Mouse (Mus musculus): Measurements from ENCODE around the gene Clstn1. TPM values are rescaled to one million over a fixed set of nuclear protein-coding genes. Genes with fewer than 3 reads are reported as not detected.

Clstn1 gene
- 51.4 and 145 TPM in 2 replicates for polyA plus RNA-seq (2012; rRNA removed)

GRCm38 (mm10) chr4:149586044-149586782 lies at the start of gene Clstn1:
Clstn1 (plus strand) TSS chr4:149586468.
- DNase-seq (ENCODE audit: low read depth): peak; percentile 88
- TF ChIP-seq POLR2A (IDR thresholded peaks at IDR 0.05; ENCODE audit: borderline replicate concordance, extremely low read depth, insufficient read depth, insufficient read length, poor library complexity, severe bottlenecking) (peak; percentile 61; the same call in 1 of the 2 replicates), CTCF (IDR thresholded peaks at IDR 0.05; ENCODE audit: borderline replicate concordance, extremely low read depth, insufficient read depth, insufficient read length) (no peak)

DNA sequence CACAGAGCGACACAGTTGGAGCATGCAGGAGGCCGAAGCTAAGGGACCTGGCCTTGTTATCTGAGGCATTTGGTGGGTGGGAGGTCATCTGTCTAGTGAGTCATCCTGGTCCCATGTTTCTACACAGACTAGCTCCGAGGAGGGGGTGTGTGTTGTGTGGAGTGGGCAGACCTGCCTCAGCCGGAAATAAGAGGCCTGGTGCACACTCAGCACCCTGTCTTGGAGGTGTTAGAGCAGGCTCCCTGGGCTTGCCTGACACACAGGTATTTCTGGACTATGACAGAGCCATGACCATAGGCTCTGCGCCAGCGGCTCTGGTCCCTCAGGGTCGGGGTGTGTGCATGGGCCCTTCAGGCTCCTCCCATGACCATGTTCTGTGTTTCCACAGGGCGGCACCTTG lies 46.8 kb upstream of the Clstn1 start:
- TF ChIP-seq POLR2A (IDR thresholded peaks at IDR 0.05; ENCODE audit: borderline replicate concordance, extremely low read depth, insufficient read depth, insufficient read length, poor library complexity, severe bottlenecking) (no peak), CTCF (IDR thresholded peaks at IDR 0.05; ENCODE audit: borderline replicate concordance, extremely low read depth, insufficient read depth, insufficient read length) (no peak)
- DNase-seq (ENCODE audit: low read depth): no peak

DNA sequence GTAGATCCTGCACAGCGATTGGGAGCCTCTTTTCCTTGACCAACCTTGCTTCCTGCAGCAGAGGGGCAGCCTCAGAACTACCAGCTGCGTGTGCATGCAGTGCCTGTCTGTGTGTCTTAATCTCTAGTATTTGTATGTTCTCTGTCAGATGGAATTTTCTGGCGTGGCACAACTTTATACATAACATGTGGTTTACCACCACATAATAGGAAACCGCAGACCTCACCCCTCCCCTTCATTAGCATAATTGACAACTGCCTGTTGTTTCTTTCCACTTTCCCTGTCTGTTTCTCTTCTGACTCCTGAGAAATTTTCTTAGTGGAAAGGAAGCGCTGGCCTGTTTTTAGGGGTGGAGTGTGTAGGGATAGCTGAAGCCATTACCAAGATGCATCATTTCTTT lies 44.3 kb upstream of the Clstn1 start:
- no peak for DNase-seq (ENCODE audit: low read depth)

GRCm38 (mm10) chr4:149542431-149542830 lies 43.8 kb upstream of the Clstn1 start:
- TF ChIP-seq POLR2A (IDR thresholded peaks at IDR 0.05; ENCODE audit: borderline replicate concordance, extremely low read depth, insufficient read depth, insufficient read length, poor library complexity, severe bottlenecking) (no peak), CTCF (IDR thresholded peaks at IDR 0.05; ENCODE audit: borderline replicate concordance, extremely low read depth, insufficient read depth, insufficient read length) (no peak)
- DNase-seq (ENCODE audit: low read depth): no peak

More for the DNA sequence above, 44.3 kb upstream of the Clstn1 start:
- TF ChIP-seq POLR2A (IDR thresholded peaks at IDR 0.05; ENCODE audit: borderline replicate concordance, extremely low read depth, insufficient read depth, insufficient read length, poor library complexity, severe bottlenecking): no peak
- TF ChIP-seq CTCF (IDR thresholded peaks at IDR 0.05; ENCODE audit: borderline replicate concordance, extremely low read depth, insufficient read depth, insufficient read length): no peak

DNA sequence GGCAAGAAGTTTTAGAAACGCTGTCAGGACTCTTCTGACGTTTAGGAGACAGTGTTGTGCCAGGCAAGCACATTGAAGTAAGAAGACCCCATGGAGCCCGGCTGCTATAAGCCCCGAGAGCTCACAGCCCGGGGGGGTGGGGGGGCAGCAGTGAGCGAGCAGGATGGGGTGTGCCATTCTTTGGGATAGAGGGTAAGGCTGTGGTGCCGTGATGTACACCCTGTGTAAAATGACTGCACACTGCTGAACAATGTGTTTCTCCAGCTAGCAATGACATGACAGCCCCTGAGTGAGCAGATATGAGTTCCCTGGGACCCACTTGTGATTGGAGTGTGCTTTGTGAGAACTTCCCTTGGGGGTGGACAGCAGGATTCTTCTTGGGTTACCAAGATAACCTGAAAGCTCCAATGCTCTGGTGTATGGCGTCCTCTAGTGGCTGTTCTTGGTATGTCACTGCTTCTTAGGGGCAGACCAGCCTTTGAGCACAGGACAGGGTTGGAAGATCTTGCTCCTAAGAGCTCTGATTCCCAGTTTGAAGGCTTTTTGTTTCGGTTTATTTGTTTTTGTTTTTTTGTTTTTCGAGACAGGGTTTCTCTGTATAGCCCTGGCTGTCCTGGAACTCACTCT lies 43.2 kb upstream of the Clstn1 start:
- TF ChIP-seq CTCF (IDR thresholded peaks at IDR 0.05; ENCODE audit: borderline replicate concordance, extremely low read depth, insufficient read depth, insufficient read length): peak; percentile 94
- no peak for TF ChIP-seq POLR2A (IDR thresholded peaks at IDR 0.05; ENCODE audit: borderline replicate concordance, extremely low read depth, insufficient read depth, insufficient read length, poor library complexity, severe bottlenecking)
- DNase-seq (ENCODE audit: low read depth): peak; percentile 89

- DNase-seq (ENCODE audit: low read depth): no peak
- TF ChIP-seq CTCF (IDR thresholded peaks at IDR 0.05; ENCODE audit: borderline replicate concordance, extremely low read depth, insufficient read depth, insufficient read length): no peak
- no peak for TF ChIP-seq POLR2A (IDR thresholded peaks at IDR 0.05; ENCODE audit: borderline replicate concordance, extremely low read depth, insufficient read depth, insufficient read length, poor library complexity, severe bottlenecking)
These were observed 41.4 kb upstream of the Clstn1 start for GRCm38 (mm10) chr4:149544892-149545291.

DNA sequence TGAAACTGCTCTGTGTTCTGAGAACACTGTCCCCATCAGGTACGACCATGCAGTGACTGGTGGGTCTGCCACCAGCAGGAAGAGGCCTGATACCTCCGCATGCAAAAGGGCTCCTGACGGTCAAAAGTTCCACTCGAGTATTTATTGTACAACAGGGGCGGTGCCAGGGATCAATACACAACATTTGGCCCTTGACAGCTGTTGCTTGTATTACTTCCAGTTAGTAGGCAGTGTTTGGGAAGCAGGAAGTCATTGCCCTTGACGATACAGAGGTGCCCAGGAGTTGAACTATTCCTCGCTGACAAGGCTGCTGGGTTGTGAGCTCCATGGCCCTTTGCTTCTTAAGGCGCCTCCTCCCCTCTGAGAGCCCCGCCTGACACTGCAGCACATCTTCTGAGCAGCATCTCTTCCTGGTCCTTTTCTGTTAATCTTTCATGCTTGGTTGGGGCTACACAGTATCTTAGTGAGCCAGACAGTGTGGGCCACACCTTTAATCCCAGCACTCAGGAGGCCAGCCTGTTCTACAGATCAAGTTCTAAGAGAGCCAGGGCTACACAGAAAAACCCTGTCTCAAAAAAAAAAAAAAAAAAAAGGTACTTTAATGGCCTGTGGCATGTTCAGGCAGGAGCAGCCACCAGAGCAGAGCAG lies 39.3 kb upstream of the Clstn1 start:
- TF ChIP-seq POLR2A (IDR thresholded peaks at IDR 0.05; ENCODE audit: borderline replicate concordance, extremely low read depth, insufficient read depth, insufficient read length, poor library complexity, severe bottlenecking): no peak
- no peak for DNase-seq (ENCODE audit: low read depth)

- TF ChIP-seq CTCF (IDR thresholded peaks at IDR 0.05; ENCODE audit: borderline replicate concordance, extremely low read depth, insufficient read depth, insufficient read length) (no peak), POLR2A (IDR thresholded peaks at IDR 0.05; ENCODE audit: borderline replicate concordance, extremely low read depth, insufficient read depth, insufficient read length, poor library complexity, severe bottlenecking) (no peak)
- DNase-seq (ENCODE audit: low read depth): no peak
These were observed 38.7 kb upstream of the Clstn1 start for GRCm38 (mm10) chr4:149547523-149547922.

- TF ChIP-seq CTCF (IDR thresholded peaks at IDR 0.05; ENCODE audit: borderline replicate concordance, extremely low read depth, insufficient read depth, insufficient read length) (peak; percentile 87), POLR2A (IDR thresholded peaks at IDR 0.05; ENCODE audit: borderline replicate concordance, extremely low read depth, insufficient read depth, insufficient read length, poor library complexity, severe bottlenecking) (no peak)
- DNase-seq (ENCODE audit: low read depth): peak; percentile 93
These were observed 36.9 kb upstream of the Clstn1 start for GRCm38 (mm10) chr4:149549221-149549925.

DNA sequence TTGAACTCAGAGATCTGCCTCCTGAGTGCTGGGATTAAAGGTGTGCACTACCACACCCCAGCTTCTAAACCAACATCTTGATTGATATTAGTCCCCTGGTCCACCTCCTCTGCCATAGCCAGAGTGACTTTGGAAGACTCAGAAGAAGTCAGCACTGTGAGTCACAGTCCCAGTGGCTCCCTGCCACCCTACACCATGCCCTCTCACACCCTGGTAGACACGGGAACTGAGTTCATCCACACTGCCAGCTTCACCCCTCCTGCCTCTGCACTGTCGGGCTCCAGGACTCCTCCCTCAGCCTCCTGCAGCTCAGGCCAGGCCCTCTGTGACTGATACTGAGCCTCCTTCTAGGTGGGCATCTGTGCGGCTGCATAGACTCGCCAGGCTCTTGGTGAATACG lies 35.4 kb upstream of the Clstn1 start:
- no peak for DNase-seq (ENCODE audit: low read depth)
- TF ChIP-seq POLR2A (IDR thresholded peaks at IDR 0.05; ENCODE audit: borderline replicate concordance, extremely low read depth, insufficient read depth, insufficient read length, poor library complexity, severe bottlenecking): no peak
- TF ChIP-seq CTCF (IDR thresholded peaks at IDR 0.05; ENCODE audit: borderline replicate concordance, extremely low read depth, insufficient read depth, insufficient read length): no peak

GRCm38 (mm10) chr4:149551696-149552095 lies 34.6 kb upstream of the Clstn1 start:
- no peak for TF ChIP-seq CTCF (IDR thresholded peaks at IDR 0.05; ENCODE audit: borderline replicate concordance, extremely low read depth, insufficient read depth, insufficient read length)
- TF ChIP-seq POLR2A (IDR thresholded peaks at IDR 0.05; ENCODE audit: borderline replicate concordance, extremely low read depth, insufficient read depth, insufficient read length, poor library complexity, severe bottlenecking): no peak
- DNase-seq (ENCODE audit: low read depth): no peak

All from brain, embryonic 14.5 days (tissue).